ENCODE assay signal across 16 mouse cellular contexts in genomic region chr10:60639291-60639690, GRCm38 (mm10). TPM values are rescaled to one million over a fixed set of nuclear protein-coding genes. Genes with fewer than 3 reads are reported as not detected.
DNase-seq lines count a peak whose midpoint lies in the region; ATAC-seq lines count a peak whose summit lies in the region.
"Had no signal": no experiment of that assay in that cellular context is flagged by ENCODE, and none has a peak within 500 bp of the region (broad histone marks: within the 10 kb centered on the region; RNA-seq: fewer than 3 reads in every experiment).

No protein-coding gene starts in this region.

- intact Hi-C loops in heart, postnatal 25 days (cut with DNase I): no loop called here

- 0 out of 2 replicates have a peak, but pooled peaks have one; percentile 12 for ATAC-seq in cerebellum, adult (ENCODE audit: insufficient number of reproducible peaks, low FRiP score, low TSS enrichment)
- ATAC-seq: activated CD4-positive, CD25-positive, alpha-beta regulatory T cell, adult 4 months; forebrain, embryonic 15.5 days; hindbrain, embryonic 16.5 days had no signal

- DNase-seq in cerebellum, adult 9-11 months: no peak
- DNase-seq in heart, adult 11 months: peak; percentile 95
- no peak for DNase-seq in heart, postnatal 25 days (ENCODE audit: low spot score)
- peak; percentile 5 for DNase-seq in right cerebral cortex, adult 18-20 months
- DNase-seq in right cerebral cortex, postnatal 25 days: no peak
- peak; percentile 56 for DNase-seq in skeletal muscle tissue, adult 2 months (ENCODE audit: low read depth, low spot score)
- DNase-seq in urinary bladder, adult 18-20 months (ENCODE audit: low spot score in 2 of 2): no peak
- DNase-seq: adrenal gland, postnatal 25 days; heart, postnatal 10 days; kidney, adult 2 months; kidney, postnatal 25 days; thymus, postnatal 14 days had no signal

RNA-seq across cellular contexts. Expression of gene Cdh23, which starts 57.0 kb away (rescaled TPM):
- total RNA-seq in heart, postnatal 25 days (2021): 1 to 10 TPM; 5.4 to 5.9 TPM

Comparison
In these comparisons a context has a peak if more than half of its experiments do, and no peak if none do; other contexts are left out.
1. DNase-seq: peak in heart, adult 11 months (single experiment), right cerebral cortex, adult 18-20 months (single experiment) and skeletal muscle tissue, adult 2 months (single experiment); none in cerebellum, adult 9-11 months (single experiment), heart, postnatal 25 days (single experiment), right cerebral cortex, postnatal 25 days (single experiment) and urinary bladder, adult 18-20 months (0 of 2).